Mouse (Mus musculus) heart, embryonic 16.5 days (tissue): Measurements from ENCODE around the gene Nsd1. TPM values are rescaled to one million over a fixed set of nuclear protein-coding genes. Genes with fewer than 3 reads are reported as not detected.

ENCODE experiments used
- ATAC-seq: fragments of 200-750 bp; cut with Nextera tagmentation; replicated peaks from 2 replicates; pipeline ENCODE4 v1.8.0; 2017; ENCODE audit warnings: moderate number of reproducible peaks; ENCODE audit not compliant: insufficient read depth, low FRiP score; ENCODE audit errors: extremely low read depth
- H3K27ac ChIP-seq: fragments of 300-500 bp; sonication (generic); 2 replicates; pipeline ENCODE4 v1.5.1; 2014; ENCODE audit warnings: mild to moderate bottlenecking, low read length, control low read depth, moderate library complexity
- H3K27me3 ChIP-seq: fragments of 300-500 bp; sonication (generic); 2 replicates; pipeline ENCODE4 v1.6.1; 2014; ENCODE audit warnings: low read length, mixed read lengths; ENCODE audit not compliant: control insufficient read depth, insufficient read depth
- H3K36me3 ChIP-seq: fragments of 300-500 bp; sonication (generic); 2 replicates; pipeline ENCODE4 v1.6.1; 2014; ENCODE audit not compliant: control insufficient read depth, insufficient read depth
- H3K4me1 ChIP-seq: fragments of 300-500 bp; sonication (generic); 2 replicates; pipeline ENCODE4 v1.6.1; 2014; ENCODE audit warnings: low read length, mixed read lengths; ENCODE audit not compliant: control insufficient read depth, insufficient read depth
- H3K4me2 ChIP-seq: fragments of 300-500 bp; sonication (generic); 2 replicates; pipeline ENCODE4 v1.6.1; 2014; ENCODE audit warnings: low read depth, mild to moderate bottlenecking, control low read depth, low read length
- H3K4me3 ChIP-seq: fragments of 300-500 bp; sonication (generic); 2 replicates; pipeline ENCODE4 v1.5.1; 2014; ENCODE audit warnings: mild to moderate bottlenecking, control low read depth, low read length
- H3K9ac ChIP-seq: fragments of 300-500 bp; sonication (generic); 2 replicates; pipeline ENCODE4 v1.6.1; 2014; ENCODE audit warnings: low read length, control low read depth
- H3K9me3 ChIP-seq: fragments of 300-500 bp; sonication (generic); replicated peaks from 2 replicates; pipeline ENCODE4 v1.6.1; 2016; ENCODE audit warnings: low read length; ENCODE audit not compliant: control insufficient read depth
- WGBS: fragments of 180-500 bp; shearing (Covaris S2); extraction: QIAGEN DNeasy Blood & Tissue Kit; methylation state at CpG from one replicate; pipeline ENCODE4 v1.1.7; 2014; 5-methylcytosine and 5-hydroxymethylcytosine counted together
- polyA plus RNA-seq: library from polyadenylated mRNA; unstranded; fragments of >200 nt; fragmentation: Nextera tagmentation; extraction: Ambion mirVana; gene quantifications from 2 replicates; pipeline ENCODE4 v1.2.1, GENCODE M21; 2015

Gene Nsd1
- polyA plus RNA-seq, 1 experiment from 2014 or later, result 38.1 TPM

GRCm38 (mm10) chr13:55335701-55336100 lies 126.1 kb downstream of the Nsd1 start:
- ATAC-seq, result no peak
- H3K36me3 ChIP-seq, result no peaks in the 10 kb centered on the region
- H3K27me3 ChIP-seq, result no peaks in the 10 kb centered on the region
- H3K4me2 ChIP-seq, result no peak overlapping the region
- H3K4me1 ChIP-seq, result peaks cover 2% of the 10 kb centered on the region
- H3K9ac ChIP-seq, result no peak overlapping the region
- no peak overlapping the region for H3K27ac ChIP-seq
- H3K4me3 ChIP-seq, result no peak overlapping the region
- 82% methylated on average over 4 of the region's 4 CpGs for WGBS
- H3K9me3 ChIP-seq, result no peaks in the 10 kb centered on the region

GRCm38 (mm10) chr13:55337341-55337975 lies 127.9 kb downstream of the Nsd1 start:
- H3K4me2 ChIP-seq, result no peak overlapping the region
- no peaks in the 10 kb centered on the region for H3K36me3 ChIP-seq
- H3K27ac ChIP-seq, result no peak overlapping the region
- no peaks in the 10 kb centered on the region for H3K4me1 ChIP-seq
- H3K4me3 ChIP-seq, result no peak overlapping the region
- WGBS, result 73% methylated on average over 10 of the region's 10 CpGs
- no peaks in the 10 kb centered on the region for H3K9me3 ChIP-seq
- ATAC-seq, result no peak
- H3K9ac ChIP-seq, result no peak overlapping the region
- H3K27me3 ChIP-seq, result no peaks in the 10 kb centered on the region

GRCm38 (mm10) chr13:55338131-55339054 lies 128.8 kb downstream of the Nsd1 start:
- no peak overlapping the region for H3K4me2 ChIP-seq
- H3K9me3 ChIP-seq, result no peaks in the 10 kb centered on the region
- H3K9ac ChIP-seq, result no peak overlapping the region
- H3K27me3 ChIP-seq, result no peaks in the 10 kb centered on the region
- ATAC-seq, result no peak
- no peaks in the 10 kb centered on the region for H3K36me3 ChIP-seq
- WGBS, result 59% methylated on average over 12 of the region's 12 CpGs
- no peak overlapping the region for H3K27ac ChIP-seq
- H3K4me3 ChIP-seq, result no peak overlapping the region
- H3K4me1 ChIP-seq, result no peaks in the 10 kb centered on the region

- H3K27me3 ChIP-seq, result no peaks in the 10 kb centered on the region
Observed at GRCm38 (mm10) chr13:55339259-55339658, 129.7 kb downstream of the Nsd1 start.

GRCm38 (mm10) chr13:55342469-55342868 lies 132.9 kb downstream of the Nsd1 start:
- Histone ChIP-seq H3K4me3 (no peak overlapping the region), H3K4me1 (no peaks in the 10 kb centered on the region), H3K4me2 (no peak overlapping the region), H3K9me3 (no peaks in the 10 kb centered on the region), H3K36me3 (peaks cover 26% of the 10 kb centered on the region), H3K27me3 (no peaks in the 10 kb centered on the region), H3K27ac (no peak overlapping the region), H3K9ac (no peak overlapping the region)
- ATAC-seq, result no peak
- 38% methylated on average over 11 of the region's 11 CpGs for WGBS

More at GRCm38 (mm10) chr13:55339259-55339658, 129.7 kb downstream of the Nsd1 start:
- no peak overlapping the region for H3K27ac ChIP-seq
- H3K36me3 ChIP-seq, result peaks cover 1% of the 10 kb centered on the region
- no peak overlapping the region for H3K9ac ChIP-seq
- no peak for ATAC-seq
- H3K4me2 ChIP-seq, result no peak overlapping the region
- H3K9me3 ChIP-seq, result no peaks in the 10 kb centered on the region
- no peak overlapping the region for H3K4me3 ChIP-seq
- no peaks in the 10 kb centered on the region for H3K4me1 ChIP-seq
- WGBS, result 37% methylated on average over 2 of the region's 2 CpGs

- Histone ChIP-seq H3K9me3 (no peaks in the 10 kb centered on the region), H3K4me3 (no peak overlapping the region), H3K27me3 (no peaks in the 10 kb centered on the region), H3K4me1 (0 out of 2 replicates have a peak, but pooled peaks cover 2% of the 10 kb centered on the region), H3K4me2 (no peak overlapping the region), H3K9ac (no peak overlapping the region), H3K27ac (no peak overlapping the region), H3K36me3 (peaks cover 42% of the 10 kb centered on the region)
- 80% methylated on average over 7 of the region's 7 CpGs for WGBS
- no peak for ATAC-seq
Observed at GRCm38 (mm10) chr13:55344286-55344685, 134.7 kb downstream of the Nsd1 start.

- Histone ChIP-seq H3K27me3 (no peaks in the 10 kb centered on the region), H3K27ac (no peak overlapping the region), H3K4me1 (0 out of 2 replicates have a peak, but pooled peaks cover 2% of the 10 kb centered on the region), H3K4me3 (no peak overlapping the region), H3K36me3 (peaks cover 62% of the 10 kb centered on the region), H3K4me2 (no peak overlapping the region), H3K9ac (no peak overlapping the region), H3K9me3 (no peaks in the 10 kb centered on the region)
- no peak for ATAC-seq
- 79% methylated on average over 11 of the region's 11 CpGs for WGBS
Observed at GRCm38 (mm10) chr13:55346745-55347144, 137.2 kb downstream of the Nsd1 start.

- H3K4me2 ChIP-seq, result peak overlapping the region; percentile 84
- H3K9me3 ChIP-seq, result no peaks in the 10 kb centered on the region
- H3K27ac ChIP-seq, result no peak overlapping the region
- ATAC-seq, result no peak
- H3K36me3 ChIP-seq, result peaks cover 17% of the 10 kb centered on the region
- H3K4me1 ChIP-seq, result peaks cover 12% of the 10 kb centered on the region
- peak overlapping the region; percentile 99 for H3K4me3 ChIP-seq
- H3K27me3 ChIP-seq, result no peaks in the 10 kb centered on the region; the same call in 1 of the 2 replicates
- H3K9ac ChIP-seq, result peak overlapping the region; percentile 97
Observed at GRCm38 (mm10) chr13:55361145-55361544, 151.6 kb downstream of the Nsd1 start.

- Histone ChIP-seq H3K9me3 (no peaks in the 10 kb centered on the region), H3K27ac (peak overlapping the region; percentile 95)
Observed at GRCm38 (mm10) chr13:55361974-55362452, 152.4 kb downstream of the Nsd1 start.

More at GRCm38 (mm10) chr13:55361974-55362452, 152.4 kb downstream of the Nsd1 start:
- Histone ChIP-seq H3K4me1 (peaks cover 12% of the 10 kb centered on the region), H3K4me2 (peak overlapping the region; percentile 84), H3K27me3 (no peaks in the 10 kb centered on the region; the same call in 1 of the 2 replicates), H3K36me3 (peaks cover 14% of the 10 kb centered on the region), H3K4me3 (peak overlapping the region; percentile 99), H3K9ac (peak overlapping the region; percentile 97)
- ATAC-seq, result peak; percentile 17
- under 1% methylated on average over 32 of the region's 32 CpGs for WGBS
